Mouse (Mus musculus): ENCODE measurements around the gene Clasp2. TPM values are rescaled to one million over a fixed set of nuclear protein-coding genes. Genes with fewer than 3 reads are reported as not detected.
A peak's percentile ranks its signal among the peaks of the same experiment; 100 is the strongest.

Clasp2 gene
- polyA plus RNA-seq, 1 experiment from 2014 or later = 123 TPM

GRCm38 (mm10) chr9:113802734-113803133 lies 61.5 kb downstream of the Clasp2 start:
- H3K27ac ChIP-seq (replicated peaks) = no peak overlapping the region; the same call in 1 of the 2 replicates
- H3K27me3 ChIP-seq = no peaks in the 10 kb centered on the region
- 27% methylated on average over 3 of the region's 3 CpGs for WGBS

DNA sequence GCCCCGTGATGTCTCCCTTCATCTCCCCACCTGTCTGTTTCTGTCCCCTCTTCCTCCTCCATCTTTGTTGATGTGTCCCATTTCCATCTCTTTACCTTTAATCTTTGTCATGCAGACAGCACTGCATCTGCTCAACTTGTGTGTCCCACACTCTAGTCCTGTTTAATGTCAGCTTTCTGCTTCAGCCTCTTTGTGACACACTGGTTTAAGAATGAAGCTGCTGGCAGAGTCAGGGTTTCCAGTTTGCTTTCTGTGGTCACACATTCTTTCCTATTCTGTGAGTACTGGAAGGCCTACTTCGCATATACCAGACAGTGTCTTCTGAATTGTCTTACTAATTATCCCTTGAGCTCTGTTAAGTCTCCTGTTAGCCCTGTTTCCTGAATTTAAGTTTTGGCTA lies 62.5 kb downstream of the Clasp2 start:
- 81% methylated on average over 2 of the region's 2 CpGs for WGBS
- Histone ChIP-seq H3K9ac (replicated peaks) (no peak overlapping the region), H3K4me3 (no peak overlapping the region), H3K4me1 (peaks cover 5% of the 10 kb centered on the region; the same call in 1 of the 2 replicates), H3K27me3 (no peaks in the 10 kb centered on the region), H3K9me3 (no peaks in the 10 kb centered on the region), H3K36me3 (no peaks in the 10 kb centered on the region), H3K27ac (replicated peaks) (no peak overlapping the region), H3K4me2 (replicated peaks) (no peak overlapping the region)
- ATAC-seq (replicated peaks) = no peak

More at GRCm38 (mm10) chr9:113802734-113803133, 61.5 kb downstream of the Clasp2 start:
- H3K9ac ChIP-seq (replicated peaks) = peak overlapping the region; percentile 2; the same call in 1 of the 2 replicates
- no peak for ATAC-seq (replicated peaks)
- H3K4me3 ChIP-seq = no peak overlapping the region
- no peak overlapping the region for H3K4me2 ChIP-seq (replicated peaks)
- H3K9me3 ChIP-seq = no peaks in the 10 kb centered on the region
- H3K4me1 ChIP-seq = peaks cover 12% of the 10 kb centered on the region; the same call in 1 of the 2 replicates
- H3K36me3 ChIP-seq = no peaks in the 10 kb centered on the region

DNA sequence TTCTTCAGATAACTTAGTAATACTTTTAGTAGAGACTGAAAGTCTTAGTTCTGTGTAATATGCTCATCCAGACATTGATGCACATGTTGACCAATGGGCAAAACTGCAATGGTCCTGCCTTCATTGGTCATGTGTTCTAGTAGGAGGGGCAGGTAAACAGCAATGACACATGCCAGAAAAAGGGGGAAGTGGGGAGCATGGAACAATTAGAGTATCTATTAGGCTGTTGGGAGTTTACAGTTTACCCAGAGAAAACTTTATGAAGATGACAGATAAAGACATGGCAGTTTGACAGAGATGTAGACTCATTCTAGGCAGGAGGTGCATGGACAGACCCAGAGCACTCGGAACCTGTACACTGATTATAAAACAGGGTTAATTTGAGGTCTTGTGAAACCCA lies 64.1 kb downstream of the Clasp2 start:
- Histone ChIP-seq H3K4me2 (replicated peaks) (no peak overlapping the region), H3K27me3 (no peaks in the 10 kb centered on the region), H3K4me1 (peaks cover 5% of the 10 kb centered on the region; the same call in 1 of the 2 replicates), H3K4me3 (no peak overlapping the region), H3K36me3 (no peaks in the 10 kb centered on the region), H3K27ac (replicated peaks) (no peak overlapping the region), H3K9me3 (no peaks in the 10 kb centered on the region), H3K9ac (replicated peaks) (no peak overlapping the region)
- WGBS = 100% methylated on average over 1 of the region's 1 CpGs
- ATAC-seq (replicated peaks) = no peak

DNA sequence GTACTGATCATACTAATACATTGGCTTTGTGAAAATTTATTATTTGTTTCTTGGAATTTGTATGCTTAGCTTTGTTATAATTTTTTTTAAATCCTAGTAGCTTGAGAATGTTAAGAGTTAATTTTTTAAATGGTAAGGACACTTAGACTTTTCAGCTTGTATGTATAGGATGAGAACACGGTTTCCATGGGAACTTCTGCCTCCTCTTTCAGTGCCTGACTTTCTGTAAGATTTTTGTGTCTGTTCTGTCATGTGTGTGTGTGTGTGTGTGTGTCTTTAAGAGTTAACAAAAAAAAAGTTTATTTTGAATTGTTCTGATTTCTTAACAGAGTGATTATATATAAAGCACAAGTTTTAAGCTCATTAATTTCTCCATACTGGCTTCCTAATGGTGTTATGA lies 70.1 kb downstream of the Clasp2 start:
- Histone ChIP-seq H3K27ac (replicated peaks) (peak overlapping the region; percentile 55), H3K27me3 (no peaks in the 10 kb centered on the region), H3K4me2 (replicated peaks) (peak overlapping the region; percentile 45), H3K36me3 (no peaks in the 10 kb centered on the region), H3K9ac (replicated peaks) (no peak overlapping the region), H3K9me3 (no peaks in the 10 kb centered on the region), H3K4me1 (peaks cover 36% of the 10 kb centered on the region), H3K4me3 (no peak overlapping the region)
- ATAC-seq (replicated peaks) = no peak; the same call in 1 of the 2 replicates
- 51% methylated on average over 1 of the region's 1 CpGs for WGBS

- no peaks in the 10 kb centered on the region for H3K36me3 ChIP-seq
- WGBS = 14% methylated on average over 9 of the region's 9 CpGs
- peak; percentile 92 for ATAC-seq (replicated peaks)
- peaks cover 39% of the 10 kb centered on the region for H3K4me1 ChIP-seq
- no peaks in the 10 kb centered on the region for H3K27me3 ChIP-seq
- H3K4me2 ChIP-seq (replicated peaks) = peak overlapping the region; percentile 45
- H3K4me3 ChIP-seq = peak overlapping the region; percentile 47
- no peaks in the 10 kb centered on the region for H3K9me3 ChIP-seq
- peak overlapping the region; percentile 50 for H3K9ac ChIP-seq (replicated peaks)
- peak overlapping the region; percentile 96 for H3K27ac ChIP-seq (replicated peaks)
These were observed 70.8 kb downstream of the Clasp2 start for GRCm38 (mm10) chr9:113811957-113812670.

GRCm38 (mm10) chr9:113812671-113813001 lies 71.4 kb downstream of the Clasp2 start:
- Histone ChIP-seq H3K27me3 (no peaks in the 10 kb centered on the region), H3K27ac (replicated peaks) (peak overlapping the region; percentile 96), H3K4me3 (peak overlapping the region; percentile 47), H3K4me1 (peaks cover 39% of the 10 kb centered on the region), H3K4me2 (replicated peaks) (peak overlapping the region; percentile 45), H3K9me3 (no peaks in the 10 kb centered on the region), H3K36me3 (no peaks in the 10 kb centered on the region), H3K9ac (replicated peaks) (peak overlapping the region; percentile 50)
- peak; percentile 62 for ATAC-seq (replicated peaks)
- 40% methylated on average over 4 of the region's 4 CpGs for WGBS

DNA sequence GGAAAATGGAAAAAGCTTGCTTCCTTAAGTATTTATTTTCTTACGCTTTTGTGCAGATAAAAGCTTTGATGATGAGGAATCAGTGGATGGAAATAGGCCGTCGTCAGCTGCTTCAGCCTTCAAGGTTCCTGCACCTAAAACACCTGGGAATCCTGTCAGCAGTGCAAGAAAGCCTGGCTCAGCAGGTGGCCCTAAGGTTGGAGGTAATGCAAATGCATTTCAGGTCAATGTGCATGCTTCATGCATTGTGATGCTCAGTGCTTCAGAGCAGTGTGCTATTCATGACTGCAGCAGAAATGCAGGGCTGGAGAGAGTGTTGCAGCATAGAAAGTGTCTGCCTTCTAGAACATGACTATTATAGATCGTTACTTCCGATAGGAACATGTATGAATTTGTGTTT lies 71.8 kb downstream of the Clasp2 start:
- Histone ChIP-seq H3K4me1 (peaks cover 39% of the 10 kb centered on the region), H3K36me3 (no peaks in the 10 kb centered on the region; the same call in 1 of the 2 replicates), H3K27ac (replicated peaks) (peak overlapping the region; percentile 51), H3K4me3 (peak overlapping the region; percentile 47), H3K27me3 (no peaks in the 10 kb centered on the region), H3K9me3 (no peaks in the 10 kb centered on the region), H3K9ac (replicated peaks) (peak overlapping the region; percentile 50), H3K4me2 (replicated peaks) (peak overlapping the region; percentile 46)
- ATAC-seq (replicated peaks) = no peak
- 65% methylated on average over 5 of the region's 5 CpGs for WGBS

GRCm38 (mm10) chr9:113815836-113816235 lies 74.6 kb downstream of the Clasp2 start:
- Histone ChIP-seq H3K27ac (replicated peaks) (no peak overlapping the region), H3K36me3 (no peaks in the 10 kb centered on the region; the same call in 1 of the 2 replicates), H3K9ac (replicated peaks) (no peak overlapping the region), H3K9me3 (no peaks in the 10 kb centered on the region), H3K27me3 (no peaks in the 10 kb centered on the region), H3K4me1 (peaks cover 38% of the 10 kb centered on the region), H3K4me3 (no peak overlapping the region), H3K4me2 (replicated peaks) (no peak overlapping the region)
- WGBS = 79% methylated on average over 2 of the region's 2 CpGs
- ATAC-seq (replicated peaks) = no peak

DNA sequence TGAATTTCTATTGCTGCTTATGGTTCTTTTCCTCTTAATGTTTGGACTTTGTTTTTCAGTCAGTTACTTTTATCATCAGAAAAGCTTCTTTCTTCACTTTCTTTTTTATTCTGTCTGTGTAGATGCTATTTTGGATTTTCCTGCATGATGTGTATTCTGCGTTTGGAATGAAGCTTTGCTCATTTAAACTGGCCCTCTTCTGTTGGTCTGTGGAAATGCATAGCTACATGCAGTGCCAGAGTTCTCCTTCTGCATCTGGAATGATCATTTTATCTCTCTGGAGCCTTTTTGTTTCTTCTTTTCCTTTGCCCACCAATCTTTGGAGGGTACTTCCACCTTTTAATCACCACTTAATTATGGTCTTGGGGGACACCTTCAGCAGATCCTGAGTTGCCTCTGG lies 80.9 kb downstream of the Clasp2 start:
- Histone ChIP-seq H3K4me2 (replicated peaks) (no peak overlapping the region), H3K4me3 (no peak overlapping the region), H3K27ac (replicated peaks) (no peak overlapping the region), H3K36me3 (no peaks in the 10 kb centered on the region; the same call in none of the 2 replicates), H3K9me3 (no peaks in the 10 kb centered on the region), H3K9ac (replicated peaks) (no peak overlapping the region), H3K27me3 (no peaks in the 10 kb centered on the region), H3K4me1 (no peaks in the 10 kb centered on the region; the same call in 1 of the 2 replicates)
- no peak for ATAC-seq (replicated peaks)
- 40% methylated on average over 1 of the region's 1 CpGs for WGBS

DNA sequence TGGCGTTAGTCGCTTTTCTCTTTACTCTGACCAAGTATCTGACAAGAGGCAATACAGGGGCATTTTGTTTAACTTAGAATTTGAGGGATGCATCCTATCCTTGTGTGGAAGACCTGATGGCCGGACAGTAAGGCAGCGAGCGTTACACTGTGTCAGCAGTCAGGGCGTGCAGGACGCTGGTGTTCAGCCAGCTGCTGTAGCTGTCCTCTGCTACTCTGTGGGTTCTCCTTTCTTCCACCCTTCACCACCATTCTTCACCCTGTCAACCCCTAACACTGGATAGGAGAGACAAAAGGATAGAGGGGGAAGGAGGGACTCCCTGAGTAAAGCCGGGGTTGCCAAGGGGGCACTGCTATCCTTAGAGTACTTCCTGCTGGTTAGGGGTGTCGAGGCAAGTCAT lies 87.4 kb downstream of the Clasp2 start:
- H3K4me2 ChIP-seq (replicated peaks) = no peak overlapping the region
- WGBS = 79% methylated on average over 9 of the region's 9 CpGs

DNA sequence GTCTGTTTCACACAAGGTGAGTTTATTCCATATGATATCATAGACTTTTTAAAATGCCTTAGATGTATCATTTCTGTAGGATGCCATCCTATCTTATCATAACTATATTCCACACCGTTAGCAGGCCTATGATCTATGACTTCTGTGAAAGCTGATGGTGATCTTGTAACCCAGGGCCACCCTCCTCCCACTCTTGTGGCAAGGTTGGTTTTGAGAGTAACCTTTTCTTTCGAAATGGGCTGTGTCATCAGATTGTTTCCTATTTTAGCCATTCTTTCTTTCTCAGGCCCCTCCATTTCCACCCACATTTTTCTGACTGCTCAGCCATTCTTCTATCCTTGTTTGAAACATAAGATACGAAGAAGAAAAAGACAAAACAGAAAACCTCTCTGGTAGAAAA lies 88.9 kb downstream of the Clasp2 start:
- H3K36me3 ChIP-seq = no peaks in the 10 kb centered on the region; the same call in none of the 2 replicates
- H3K4me1 ChIP-seq = peaks cover 6% of the 10 kb centered on the region; the same call in 1 of the 2 replicates
- 89% methylated on average over 3 of the region's 3 CpGs for WGBS
- H3K4me2 ChIP-seq (replicated peaks) = no peak overlapping the region
- H3K27ac ChIP-seq (replicated peaks) = no peak overlapping the region
- no peak overlapping the region for H3K4me3 ChIP-seq
- no peaks in the 10 kb centered on the region for H3K27me3 ChIP-seq
- no peaks in the 10 kb centered on the region for H3K9me3 ChIP-seq
- H3K9ac ChIP-seq (replicated peaks) = no peak overlapping the region
- ATAC-seq (replicated peaks) = no peak

More for the DNA sequence above, 87.4 kb downstream of the Clasp2 start:
- Histone ChIP-seq H3K27me3 (no peaks in the 10 kb centered on the region), H3K36me3 (no peaks in the 10 kb centered on the region; the same call in none of the 2 replicates), H3K9me3 (no peaks in the 10 kb centered on the region), H3K27ac (replicated peaks) (no peak overlapping the region), H3K9ac (replicated peaks) (no peak overlapping the region), H3K4me1 (peaks cover 6% of the 10 kb centered on the region; the same call in 1 of the 2 replicates), H3K4me3 (no peak overlapping the region)
- ATAC-seq (replicated peaks) = no peak

DNA sequence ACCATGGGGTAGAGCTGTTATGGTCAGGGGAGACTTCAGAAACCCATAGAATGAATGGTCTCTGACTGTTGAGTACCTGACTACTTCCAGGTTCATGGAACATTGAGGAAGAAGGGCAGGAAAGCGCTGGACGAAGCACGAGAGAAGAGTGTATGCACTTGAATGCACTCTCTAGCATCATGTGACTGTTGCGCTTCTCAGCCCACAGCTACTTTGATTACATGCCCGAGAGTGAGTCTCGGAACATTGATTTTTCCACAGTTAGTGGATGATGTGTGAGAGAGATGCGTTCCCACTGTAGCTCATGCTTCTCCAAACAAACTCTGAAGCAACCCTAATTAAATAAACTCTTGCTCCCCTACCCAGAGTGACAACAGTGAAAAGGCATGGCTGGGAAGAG lies 92.2 kb downstream of the Clasp2 start:
- H3K4me2 ChIP-seq (replicated peaks) = no peak overlapping the region
- no peak for ATAC-seq (replicated peaks)
- H3K9ac ChIP-seq (replicated peaks) = no peak overlapping the region
- H3K27ac ChIP-seq (replicated peaks) = no peak overlapping the region
- no peak overlapping the region for H3K4me3 ChIP-seq
- peaks cover 5% of the 10 kb centered on the region; the same call in 1 of the 2 replicates for H3K4me1 ChIP-seq
- H3K9me3 ChIP-seq = no peaks in the 10 kb centered on the region
- 88% methylated on average over 7 of the region's 7 CpGs for WGBS
- no peaks in the 10 kb centered on the region for H3K27me3 ChIP-seq
- H3K36me3 ChIP-seq = peaks cover 4% of the 10 kb centered on the region

Measured in forebrain, embryonic 15.5 days (tissue).